Mouse (Mus musculus) ES-Bruce4 (cell line): ENCODE results near the gene Prmt3. TPM values are rescaled to one million over a fixed set of nuclear protein-coding genes. Genes with fewer than 3 reads are reported as not detected.

Experiments used
- H3K27ac ChIP-seq: 2 replicates; pipeline ENCODE4 v1.5.1; 2012; ENCODE audit warnings: low read length, inconsistent platforms; ENCODE audit not compliant: insufficient read depth
- H3K27me3 ChIP-seq: 2 replicates; pipeline ENCODE4 v1.6.1; 2012; ENCODE audit warnings: mild to moderate bottlenecking, low read length, inconsistent platforms; ENCODE audit not compliant: control insufficient read depth, poor library complexity, insufficient read depth, severe bottlenecking
- H3K36me3 ChIP-seq: 2 replicates; pipeline ENCODE4 v1.6.1; 2012; ENCODE audit warnings: inconsistent platforms, mild to moderate bottlenecking, low read length, moderate library complexity; ENCODE audit not compliant: control insufficient read depth, poor library complexity, insufficient read depth, severe bottlenecking
- H3K4me1 ChIP-seq: one replicate; pipeline ENCODE4 v1.8.1; 2011; ENCODE audit warnings: low read length; ENCODE audit not compliant: control insufficient read depth, insufficient read depth
- H3K4me3 ChIP-seq: 2 replicates; pipeline ENCODE4 v1.5.1; 2011; ENCODE audit warnings: low read depth, mild to moderate bottlenecking, low read length
- H3K9ac ChIP-seq: 2 replicates; pipeline ENCODE4 v1.6.1; 2012; ENCODE audit warnings: low read depth, mild to moderate bottlenecking, inconsistent platforms; ENCODE audit not compliant: poor library complexity, severe bottlenecking
- H3K9me3 ChIP-seq: replicated peaks from 2 replicates; pipeline ENCODE4 v1.6.1; 2012; ENCODE audit warnings: mild to moderate bottlenecking, low read length, inconsistent platforms; ENCODE audit not compliant: control insufficient read depth, poor library complexity, insufficient read depth, severe bottlenecking
- CTCF ChIP-seq: IDR thresholded peaks from one replicate; pipeline ENCODE4 v1.8.1; 2011; ENCODE audit warnings: low read depth, low read length
- EP300 ChIP-seq: IDR thresholded peaks from 2 replicates; pipeline ENCODE4 v1.6.1; 2011; ENCODE audit warnings: low read depth, low read length; ENCODE audit not compliant: insufficient read depth
- POLR2A ChIP-seq: IDR thresholded peaks from one replicate; pipeline ENCODE4 v1.8.1; 2011; ENCODE audit warnings: low read length; ENCODE audit not compliant: insufficient read depth
- polyA plus RNA-seq: library from polyadenylated mRNA; stranded (reverse); fragments of >200 nt; gene quantifications from 2 replicates; pipeline ENCODE4 v1.2.4, GENCODE M21; 2011; ENCODE audit warnings: low read depth; ENCODE audit not compliant: missing spikeins, insufficient read depth, insufficient read length

Prmt3 gene
- polyA plus RNA-seq, 1 experiment, result 83.3 TPM

GRCm38 (mm10) chr7:49853342-49854181, 75.4 kb downstream of the Prmt3 start:
- no peak overlapping the region for H3K27ac ChIP-seq
- H3K9me3 ChIP-seq, result no peaks in the 10 kb centered on the region
- TF ChIP-seq CTCF (no peak), EP300 (no peak), POLR2A (no peak)
- no peaks in the 10 kb centered on the region for H3K27me3 ChIP-seq
- no peaks in the 10 kb centered on the region for H3K4me1 ChIP-seq
- H3K4me3 ChIP-seq, result no peak overlapping the region
- no peak overlapping the region for H3K9ac ChIP-seq
- H3K36me3 ChIP-seq, result peaks cover 32% of the 10 kb centered on the region

- TF ChIP-seq CTCF, result no peak
- TF ChIP-seq EP300, result no peak
- no peak for TF ChIP-seq POLR2A
- H3K9me3 ChIP-seq, result no peaks in the 10 kb centered on the region
- H3K27me3 ChIP-seq, result no peaks in the 10 kb centered on the region
- H3K4me3 ChIP-seq, result no peak overlapping the region
- no peak overlapping the region for H3K9ac ChIP-seq
- peaks cover 26% of the 10 kb centered on the region for H3K36me3 ChIP-seq
- H3K27ac ChIP-seq, result peak overlapping the region; percentile 26; the same call in 1 of the 2 replicates
- no peaks in the 10 kb centered on the region for H3K4me1 ChIP-seq
Measured at GRCm38 (mm10) chr7:49857347-49857746, 79.2 kb downstream of the Prmt3 start.

- H3K9me3 ChIP-seq, result no peaks in the 10 kb centered on the region
- H3K9ac ChIP-seq, result no peak overlapping the region
- no peaks in the 10 kb centered on the region for H3K27me3 ChIP-seq
- TF ChIP-seq POLR2A (no peak), CTCF (no peak), EP300 (no peak)
- H3K27ac ChIP-seq, result peak overlapping the region; percentile 83
- H3K4me3 ChIP-seq, result no peak overlapping the region
- no peaks in the 10 kb centered on the region for H3K4me1 ChIP-seq
- peaks cover 24% of the 10 kb centered on the region for H3K36me3 ChIP-seq
Measured at GRCm38 (mm10) chr7:49858257-49858656, 80.1 kb downstream of the Prmt3 start.

- H3K27me3 ChIP-seq, result no peaks in the 10 kb centered on the region
- no peak overlapping the region for H3K4me3 ChIP-seq
- peaks cover 21% of the 10 kb centered on the region for H3K36me3 ChIP-seq
- H3K27ac ChIP-seq, result no peak overlapping the region
- no peak overlapping the region for H3K9ac ChIP-seq
- TF ChIP-seq CTCF (no peak), EP300 (no peak), POLR2A (no peak)
- H3K4me1 ChIP-seq, result peaks cover 1% of the 10 kb centered on the region
- H3K9me3 ChIP-seq, result no peaks in the 10 kb centered on the region
Measured at GRCm38 (mm10) chr7:49859820-49860219, 81.7 kb downstream of the Prmt3 start.

GRCm38 (mm10) chr7:49861196-49861595, 83.0 kb downstream of the Prmt3 start:
- Histone ChIP-seq H3K27me3 (no peaks in the 10 kb centered on the region), H3K27ac (no peak overlapping the region), H3K4me1 (peaks cover 1% of the 10 kb centered on the region), H3K36me3 (peaks cover 17% of the 10 kb centered on the region), H3K9ac (no peak overlapping the region), H3K4me3 (no peak overlapping the region), H3K9me3 (no peaks in the 10 kb centered on the region)
- no peak for TF ChIP-seq EP300
- TF ChIP-seq CTCF, result no peak
- no peak for TF ChIP-seq POLR2A

GRCm38 (mm10) chr7:49863753-49864152, 85.6 kb downstream of the Prmt3 start:
- Histone ChIP-seq H3K27me3 (no peaks in the 10 kb centered on the region), H3K36me3 (peaks cover 14% of the 10 kb centered on the region), H3K4me3 (no peak overlapping the region), H3K9ac (no peak overlapping the region), H3K4me1 (peaks cover 1% of the 10 kb centered on the region), H3K9me3 (no peaks in the 10 kb centered on the region), H3K27ac (peak overlapping the region; percentile 67)
- TF ChIP-seq EP300 (no peak), CTCF (no peak), POLR2A (no peak)
